Mouse (Mus musculus) left cerebral cortex, postnatal 36 days (tissue): ENCODE results near the gene Aoc2. TPM values are rescaled to one million over a fixed set of nuclear protein-coding genes. Genes with fewer than 3 reads are reported as not detected.
"Not testable (repeated sequence)": the region's sequence is repeated elsewhere in the genome, so short reads cannot be mapped to it uniquely, and the experiment has no call there.

Experiments
- DNase-seq, 2 experiments: peaks; one replicate each; pipeline ENCODE4 v3.0.0; 2021 to 2022; ENCODE audit warnings: low spot score in 2 of 2, mixed read lengths in 1 of 2
- intact Hi-C: fragments of 180-260 bp; cut with DNase I; formaldehyde crosslinking; loops from one replicate; pipeline ENCODE4 v1.15.1; 2025
- microRNA-seq: library from miRNA; unstranded; fragments of <30 nt; microRNA quantifications from one replicate; pipeline ENCODE4 v1.2.0, GENCODE M21; 2022
- total RNA-seq, 2 experiments: library from RNA; stranded (reverse); gene quantifications; 2 replicates each; pipeline ENCODE4 v1.2.3; 2021

Aoc2 gene
- total RNA-seq, 2 experiments from 2014 or later: 4.4 to 7.2 TPM

DNA sequence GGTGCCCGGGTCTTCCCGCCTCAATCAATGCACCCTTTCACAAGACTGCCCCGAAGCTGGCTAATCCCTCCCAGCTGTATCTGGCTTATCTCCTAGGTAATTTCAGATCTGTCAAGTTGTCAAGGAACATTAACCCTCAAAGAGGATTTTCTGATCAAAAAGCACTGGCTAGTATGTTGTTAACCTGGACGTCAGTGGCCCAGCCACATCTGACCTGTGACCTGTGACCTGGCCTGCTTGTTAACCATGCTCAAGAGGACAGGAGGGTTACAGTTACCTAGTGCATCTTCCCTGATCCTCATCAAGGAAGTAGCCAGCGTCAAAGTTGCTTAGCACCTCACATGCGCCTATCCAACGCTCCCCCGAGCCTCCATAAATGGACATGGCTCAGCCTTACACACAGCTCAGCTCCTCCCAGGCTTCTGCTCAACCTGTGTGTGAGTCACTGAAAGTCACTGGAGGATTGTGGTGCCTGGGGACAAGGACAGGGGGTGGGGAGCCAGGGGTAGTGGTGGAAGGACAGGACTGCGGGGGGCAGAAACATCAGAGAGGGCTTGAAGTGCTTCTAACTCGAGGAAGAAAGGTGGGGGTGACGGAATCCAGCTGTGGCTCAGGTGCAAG lies 26.3 kb downstream of the Aoc2 start:
- intact Hi-C loops: no loop called here
- no peak for DNase-seq

DNA sequence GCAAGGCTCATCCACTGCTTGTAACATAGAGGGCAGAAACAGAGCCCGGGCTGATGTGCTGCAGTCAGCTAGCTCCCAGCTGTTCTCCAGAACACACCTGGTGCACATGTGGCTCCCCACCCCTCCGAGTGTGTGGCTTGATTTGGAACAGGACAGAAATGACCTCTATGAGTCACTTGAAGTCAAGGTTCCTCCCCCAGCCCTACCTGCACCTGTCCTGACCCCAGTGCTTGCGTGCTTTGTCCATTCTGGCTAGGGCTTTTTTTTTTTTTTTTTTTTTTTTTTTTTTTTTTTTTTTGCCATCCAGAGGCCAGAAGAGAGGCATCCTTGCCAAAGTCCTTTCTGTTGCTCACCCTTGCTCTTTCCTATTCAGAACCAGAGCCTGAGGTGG lies 26.9 kb downstream of the Aoc2 start:
- intact Hi-C loops: no loop called here
- no peak for DNase-seq

DNA sequence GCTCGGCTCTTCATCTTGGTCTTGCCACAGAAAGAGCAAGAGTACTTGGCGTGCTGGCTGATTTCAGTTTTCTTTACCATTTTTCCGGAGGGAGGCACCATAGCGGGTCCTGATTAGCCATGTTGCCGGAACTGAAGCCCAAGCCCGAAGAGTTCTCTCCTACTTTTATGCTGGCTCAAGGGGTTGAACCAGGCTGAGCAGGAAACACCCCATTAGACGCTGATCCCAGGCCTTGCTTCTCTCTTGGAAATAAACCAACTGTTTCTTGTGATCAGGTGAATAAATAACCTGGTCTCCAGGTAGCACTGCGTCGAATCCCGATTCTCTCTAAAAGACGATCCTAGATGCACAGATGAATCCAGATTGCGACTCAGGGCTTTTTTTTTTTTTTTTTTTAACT lies 28.6 kb downstream of the Aoc2 start:
- DNase-seq: no peak
- intact Hi-C loops: no loop called here

DNA sequence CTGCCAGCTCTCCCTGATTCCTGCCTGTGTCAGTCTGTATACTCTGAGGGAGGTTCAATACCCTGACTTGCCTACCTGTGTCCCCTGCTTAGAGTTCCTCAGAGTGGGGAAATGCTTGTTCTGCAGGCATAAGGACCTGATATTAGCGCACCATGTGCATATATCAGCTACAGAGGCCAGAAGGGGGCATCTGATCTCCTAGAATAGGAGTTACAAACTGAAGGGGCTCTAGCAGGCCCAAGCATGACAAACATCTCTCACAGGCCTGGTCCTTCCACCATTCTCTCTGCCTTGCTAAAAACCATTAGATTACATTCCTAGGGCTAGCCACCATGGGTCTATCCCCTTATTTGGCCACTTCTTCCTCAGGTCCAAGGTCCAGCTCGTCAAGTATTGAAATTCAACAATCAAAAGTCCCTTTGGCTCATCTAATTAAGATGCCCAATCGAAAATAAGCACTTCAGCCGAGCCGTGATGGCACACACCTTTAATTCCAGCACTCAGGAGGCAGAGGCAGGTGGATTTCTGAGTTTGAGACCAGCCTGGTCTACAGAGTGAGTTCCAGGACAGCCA lies 29.7 kb downstream of the Aoc2 start:
- DNase-seq: no peak
- intact Hi-C loops: no loop called here

DNA sequence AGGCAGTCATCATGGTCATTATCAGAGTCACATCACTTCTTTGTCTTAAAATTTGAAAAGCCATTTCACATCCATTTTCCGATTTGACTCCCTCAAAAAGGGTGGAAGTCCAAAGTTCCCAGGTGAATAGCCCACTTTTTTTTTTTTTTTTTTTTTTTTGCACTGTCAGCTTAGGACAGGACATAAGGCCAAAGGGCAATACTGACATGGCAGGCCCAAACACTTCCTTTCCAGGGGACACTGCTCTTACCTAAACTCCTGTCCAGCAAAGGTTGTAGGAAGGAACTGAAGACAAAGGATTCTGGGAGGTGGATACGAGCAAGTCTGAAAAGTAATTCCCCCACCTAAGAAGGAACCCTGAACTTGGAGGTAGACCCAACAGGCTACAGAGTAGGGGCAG lies 31.1 kb downstream of the Aoc2 start:
- no peak for DNase-seq
- intact Hi-C loops: no loop called here

DNA sequence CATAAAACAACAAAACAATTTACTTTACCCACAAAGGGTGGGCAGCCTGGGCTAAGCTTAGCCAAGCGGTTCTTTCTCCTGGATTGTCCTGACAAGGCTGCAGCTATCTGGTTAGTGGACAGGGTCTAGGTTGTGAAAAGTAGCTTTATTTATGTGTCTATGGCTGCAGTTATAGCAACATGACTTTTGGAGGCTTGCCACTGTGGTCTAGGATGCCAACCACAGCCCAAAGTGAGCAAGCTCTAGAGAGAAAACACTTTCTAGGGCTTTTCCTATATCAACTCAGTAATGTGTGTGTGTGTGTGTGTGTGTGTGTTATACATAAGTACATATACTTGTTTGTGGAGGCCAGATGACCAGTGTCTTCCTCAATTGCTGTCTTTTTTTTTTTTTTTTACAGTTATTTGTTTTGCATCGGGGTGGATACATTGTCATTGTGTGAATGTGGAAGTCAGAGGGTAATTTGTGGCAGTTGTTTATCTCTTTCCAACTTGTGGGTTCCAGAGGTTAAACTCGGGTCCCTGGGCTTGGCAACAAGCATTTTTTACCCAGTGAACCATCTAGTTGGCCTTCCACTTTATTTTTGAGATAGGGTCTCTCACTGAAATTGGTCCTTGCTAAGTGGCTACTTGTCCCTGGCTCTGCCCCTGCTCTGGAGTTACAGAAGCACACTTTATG lies 32.8 kb downstream of the Aoc2 start:
- intact Hi-C loops: no loop called here
- DNase-seq: no peak

DNA sequence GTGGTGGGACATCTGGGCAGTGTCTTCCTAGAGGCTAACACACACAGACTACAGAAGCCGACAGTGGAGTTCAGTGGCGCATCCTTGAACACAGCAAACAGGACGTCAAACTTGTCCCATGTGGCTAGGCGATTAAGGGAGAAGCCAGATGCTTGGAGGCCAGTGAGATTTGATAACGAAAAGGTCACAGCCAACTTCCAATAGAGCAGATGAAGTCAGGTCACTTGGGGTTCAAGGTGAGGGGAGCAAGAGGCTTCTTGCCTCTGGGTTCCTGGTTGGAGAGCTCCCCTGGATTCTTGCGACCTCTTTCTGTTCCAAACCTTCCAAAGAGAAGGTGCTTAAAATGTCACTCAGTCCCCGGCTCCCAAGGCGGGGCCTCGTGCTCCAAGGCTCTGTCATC lies 34.9 kb downstream of the Aoc2 start:
- intact Hi-C loops: no loop called here
- DNase-seq: no peak

DNA sequence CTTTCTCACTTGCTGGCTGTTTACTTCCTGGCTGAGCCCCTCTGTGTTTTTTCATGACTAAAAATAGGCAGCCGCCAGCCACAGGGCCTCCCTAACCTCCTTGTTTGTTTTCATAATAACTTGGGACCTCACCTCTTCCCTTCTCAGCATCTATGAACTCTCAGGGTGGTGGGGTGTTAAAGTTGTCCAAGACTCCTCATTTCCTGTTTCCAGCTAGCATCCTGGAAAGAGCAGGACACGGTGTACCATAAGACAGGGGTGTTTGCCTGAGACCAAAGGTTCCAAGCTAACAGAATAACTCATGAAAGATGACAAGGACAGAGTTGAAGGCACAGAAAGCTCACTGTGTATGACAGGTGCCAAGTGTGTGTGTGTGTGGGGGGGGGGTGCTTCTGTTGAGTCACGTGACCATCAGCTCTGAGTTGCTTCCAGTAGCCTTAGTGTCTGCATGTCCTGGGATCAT lies 35.8 kb downstream of the Aoc2 start:
- intact Hi-C loops: no loop called here
- no peak for DNase-seq

DNA sequence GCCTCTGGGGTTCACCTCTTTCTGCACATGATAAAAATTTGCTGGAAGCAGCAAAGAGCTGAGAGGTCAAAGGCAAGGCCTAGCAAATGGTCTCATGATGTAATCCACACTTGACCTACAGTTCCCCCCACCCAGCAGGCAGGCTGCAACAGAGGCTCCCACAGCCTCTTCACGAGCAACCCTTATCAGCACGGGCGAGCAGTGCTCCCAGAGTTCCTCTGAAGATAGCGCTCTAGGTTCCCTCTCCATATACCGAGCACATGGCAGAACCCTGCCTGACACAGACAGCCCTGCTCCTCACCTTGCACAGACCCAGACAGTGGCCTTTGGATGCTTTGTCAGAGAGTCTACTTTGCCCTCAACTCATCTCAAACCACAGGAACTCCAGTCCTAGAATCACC lies 39.7 kb downstream of the Aoc2 start:
- intact Hi-C loops: no loop called here
- no peak for DNase-seq

DNA sequence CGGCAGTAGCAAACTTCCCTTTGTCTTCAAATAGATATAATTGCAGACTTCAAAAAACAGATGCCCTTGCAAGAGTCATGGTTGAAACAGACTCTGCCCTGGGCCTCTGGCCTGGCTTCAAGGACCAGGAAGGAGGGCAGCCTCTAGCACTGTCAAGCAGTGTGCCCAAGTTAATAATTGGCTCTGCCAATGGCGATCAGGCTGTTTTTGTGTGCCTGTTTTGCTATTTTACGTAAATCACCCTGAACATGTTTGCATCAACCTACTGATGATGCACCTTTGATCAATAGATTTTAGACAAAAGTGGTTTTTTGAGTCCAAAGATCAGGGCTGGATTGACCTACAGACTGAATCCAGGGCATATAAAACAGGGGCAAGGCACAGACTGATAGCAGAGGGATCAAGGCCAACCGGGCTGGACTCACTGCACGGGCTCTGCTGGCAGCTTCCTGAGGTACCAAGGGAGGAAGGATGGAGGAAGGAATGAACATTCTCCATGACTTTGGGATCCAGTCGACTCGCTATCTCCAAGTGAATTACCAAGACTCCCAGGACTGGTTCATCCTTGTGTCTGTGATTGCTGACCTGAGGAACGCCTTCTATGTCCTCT lies 42.6 kb downstream of the Aoc2 start, which contains the start of gene G6pc:
G6pc (plus strand) TSS at position 236 of the 610 bp plus-strand sequence.
- DNase-seq: no peak
- intact Hi-C loops: no loop called here

DNA sequence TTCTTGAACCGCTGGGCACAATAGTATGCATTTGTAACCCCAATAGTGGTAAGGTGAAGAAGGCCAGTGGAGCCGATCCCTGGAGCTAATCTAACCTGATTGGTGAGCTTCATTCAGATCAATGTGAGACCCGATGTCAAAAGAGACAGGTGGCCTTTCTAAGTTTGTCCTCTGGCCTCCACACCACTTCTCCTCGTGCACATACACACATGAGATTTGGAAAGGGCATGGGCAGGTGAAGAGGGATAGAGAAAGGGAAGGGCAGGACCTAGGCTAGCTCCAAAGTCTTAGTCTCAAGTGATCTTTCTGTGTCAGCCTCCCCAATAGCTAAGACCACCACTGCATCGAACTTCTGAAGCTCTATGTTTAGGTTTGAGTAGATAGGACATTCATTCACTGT lies 45.3 kb downstream of the Aoc2 start:
- intact Hi-C loops: no loop called here
- no peak for DNase-seq

DNA sequence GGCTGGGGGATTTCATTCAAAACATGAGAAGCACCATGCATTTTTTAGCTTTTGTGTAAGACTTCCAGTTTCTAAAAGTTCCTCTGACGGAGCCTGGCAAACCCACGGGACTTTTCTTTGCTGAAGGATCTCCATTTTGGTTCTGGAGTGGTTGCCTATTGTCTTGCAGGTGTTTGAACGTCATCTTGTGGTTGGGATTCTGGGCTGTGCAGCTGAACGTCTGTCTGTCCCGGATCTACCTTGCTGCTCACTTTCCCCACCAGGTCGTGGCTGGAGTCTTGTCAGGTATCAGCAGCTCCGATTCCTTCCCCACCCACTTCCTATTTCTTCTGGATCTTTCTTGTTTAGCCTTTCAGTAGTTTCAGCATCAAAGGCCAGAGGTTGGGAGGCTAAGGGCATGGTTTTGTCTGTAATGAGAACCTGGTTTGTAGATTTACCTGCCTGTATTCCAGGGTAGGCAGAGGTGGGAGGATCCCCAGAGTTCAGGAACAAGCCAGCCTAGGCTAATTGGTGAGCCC lies 49.6 kb downstream of the Aoc2 start:
- DNase-seq: no peak
- intact Hi-C loops: no loop called here

DNA sequence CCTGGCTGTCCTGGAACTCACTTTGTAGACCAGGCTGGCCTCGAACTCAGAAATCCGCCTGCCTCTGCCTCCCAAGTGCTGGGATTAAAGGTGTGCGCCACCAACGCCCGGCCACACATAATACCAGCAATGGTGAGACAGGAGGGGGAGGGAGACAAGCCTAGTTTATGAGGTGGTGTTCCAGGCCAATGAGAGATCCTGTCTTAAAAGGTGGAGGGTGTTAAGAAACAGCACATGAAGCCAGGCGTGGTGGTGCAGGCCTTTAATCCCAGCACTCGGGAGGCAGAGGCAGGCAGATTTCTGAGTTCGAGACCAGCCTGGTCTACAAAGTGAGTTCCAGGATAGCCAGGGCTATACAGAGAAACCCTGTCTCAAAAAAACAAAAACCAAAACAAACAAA lies 53.3 kb downstream of the Aoc2 start:
- DNase-seq, intact Hi-C loops: not testable (repeated sequence)

DNA sequence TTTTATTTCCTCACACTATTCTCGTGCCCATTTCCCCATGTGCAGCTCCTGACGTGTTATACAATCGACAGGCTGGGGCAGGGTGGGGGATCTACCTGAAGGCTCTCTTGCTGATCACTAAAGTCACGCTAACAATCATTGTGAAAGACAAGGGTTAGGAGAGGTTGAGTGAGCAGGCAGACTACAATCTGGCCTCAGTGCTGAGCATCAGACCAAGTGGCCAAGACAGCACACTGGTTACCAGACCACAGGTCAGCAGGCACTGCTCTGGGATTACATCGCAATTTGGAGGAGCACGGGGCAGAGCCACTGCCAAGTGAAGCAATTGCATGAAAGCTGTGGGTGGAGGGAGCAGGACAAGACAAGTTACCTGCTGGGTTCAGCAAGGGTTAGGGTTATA lies 54.1 kb downstream of the Aoc2 start:
- intact Hi-C loops: no loop called here

More for the DNA sequence above, 54.1 kb downstream of the Aoc2 start:
- DNase-seq: no peak

Small RNA genes lying within 50 kb of the gene (microRNA-seq; reads per million reads assigned to microRNA genes)
- not detected for gene Gm25593

Other genes starting within 250 kb of the Aoc2 start
- gene Hsd17b1, start 246.7 kb upstream of the Aoc2 start, total RNA-seq: under 1 TPM; 0.70 to 0.79 TPM
- 10 to 100 TPM; 22.7 to 26.3 TPM for gene Coasy, start 242.5 kb upstream of the Aoc2 start, total RNA-seq
- gene Mlx, start 237.8 kb upstream of the Aoc2 start, total RNA-seq: 10 to 100 TPM; 38.9 to 41.8 TPM
- 1 to 10 TPM; 2.1 to 3.1 TPM for gene Psmc3ip, start 229.6 kb upstream of the Aoc2 start, total RNA-seq
- gene Retreg3, start 205.2 kb upstream of the Aoc2 start, total RNA-seq: 10 to 100 TPM; 53.8 to 58.0 TPM
- gene Tubg1, start 205.1 kb upstream of the Aoc2 start, total RNA-seq: 10 to 100 TPM; 45.7 to 49.2 TPM
- 10 to 100 TPM; 49.7 to 62.4 TPM for gene Tubg2, start 169.2 kb upstream of the Aoc2 start, total RNA-seq
- 100 to 1,000 TPM; 167 to 172 TPM for gene Cntnap1, start 154.5 kb upstream of the Aoc2 start, total RNA-seq
- gene Plekhh3, start 153.7 kb upstream of the Aoc2 start, total RNA-seq: 10 to 100 TPM; 12.3 TPM
- gene Ccr10, start 149.6 kb upstream of the Aoc2 start, total RNA-seq: under 1 TPM in 1 of 2 experiments, not detected in 1; 0.37 TPM
- gene Ezh1, start 98.6 kb upstream of the Aoc2 start, total RNA-seq: 10 to 100 TPM; 47.8 to 52.1 TPM
- gene Ramp2, start 79.0 kb upstream of the Aoc2 start, total RNA-seq: 10 to 100 TPM; 33.2 to 39.4 TPM
- gene Vps25, start 71.4 kb upstream of the Aoc2 start, total RNA-seq: 10 to 100 TPM; 62.0 to 63.0 TPM
- 1 to 10 TPM; 4.3 to 8.4 TPM for gene Wnk4, start 64.5 kb upstream of the Aoc2 start, total RNA-seq
- under 1 TPM; 0.42 to 0.84 TPM for gene Cntd1, start 46.1 kb upstream of the Aoc2 start, total RNA-seq
- gene Coa3, start 45.9 kb upstream of the Aoc2 start, total RNA-seq: 100 to 1,000 TPM in 1 of 2 experiments, 10 to 100 TPM in 1; 97.7 to 112 TPM
- 100 to 1,000 TPM; 206 to 237 TPM for gene Becn1, start 22.8 kb upstream of the Aoc2 start, total RNA-seq
- 100 to 1,000 TPM; 114 to 133 TPM for gene Psme3, start 8.8 kb upstream of the Aoc2 start, total RNA-seq
- under 1 TPM; 0.76 to 0.79 TPM for gene Aoc3, start 5.5 kb downstream of the Aoc2 start, total RNA-seq
- gene G6pc, start 42.5 kb downstream of the Aoc2 start, total RNA-seq: not detected
- gene Aarsd1, start 92.6 kb downstream of the Aoc2 start, total RNA-seq: 10 to 100 TPM; 42.1 to 45.6 TPM
- gene Gm27029, start 99.7 kb downstream of the Aoc2 start, total RNA-seq: 1 to 10 TPM; 5.5 to 7.6 TPM
- gene Rundc1, start 100.0 kb downstream of the Aoc2 start, total RNA-seq: 10 to 100 TPM; 32.7 to 40.6 TPM
- 1 to 10 TPM; 3.3 to 4.7 TPM for gene Ptges3l, start 100.3 kb downstream of the Aoc2 start, total RNA-seq
- 10 to 100 TPM; 32.6 to 46.9 TPM for gene Rpl27, start 117.2 kb downstream of the Aoc2 start, total RNA-seq
- 1 to 10 TPM; 3.2 to 3.4 TPM for gene Ifi35, start 123.3 kb downstream of the Aoc2 start, total RNA-seq
- gene Rnd2, start 139.9 kb downstream of the Aoc2 start, total RNA-seq: 100 to 1,000 TPM; 139 to 164 TPM
- 10 to 100 TPM; 33.9 to 36.1 TPM for gene Vat1, start 141.2 kb downstream of the Aoc2 start, total RNA-seq
- gene Brca1, start 226.9 kb downstream of the Aoc2 start, total RNA-seq: 1 to 10 TPM in 1 of 2 experiments, under 1 TPM in 1; 0.96 to 1.0 TPM
- gene Nbr1, start 227.1 kb downstream of the Aoc2 start, total RNA-seq: 100 to 1,000 TPM; 131 to 145 TPM